Mouse (Mus musculus) urinary bladder, postnatal 25 days (tissue): Measurements from ENCODE around the gene Ccl17.
A peak's percentile ranks its signal among the peaks of the same experiment; 100 is the strongest.

Experiments used
- DNase-seq: peaks from one replicate; pipeline ENCODE4 v3.0.0; 2022; ENCODE audit warnings: low spot score

Gene Ccl17

DNA sequence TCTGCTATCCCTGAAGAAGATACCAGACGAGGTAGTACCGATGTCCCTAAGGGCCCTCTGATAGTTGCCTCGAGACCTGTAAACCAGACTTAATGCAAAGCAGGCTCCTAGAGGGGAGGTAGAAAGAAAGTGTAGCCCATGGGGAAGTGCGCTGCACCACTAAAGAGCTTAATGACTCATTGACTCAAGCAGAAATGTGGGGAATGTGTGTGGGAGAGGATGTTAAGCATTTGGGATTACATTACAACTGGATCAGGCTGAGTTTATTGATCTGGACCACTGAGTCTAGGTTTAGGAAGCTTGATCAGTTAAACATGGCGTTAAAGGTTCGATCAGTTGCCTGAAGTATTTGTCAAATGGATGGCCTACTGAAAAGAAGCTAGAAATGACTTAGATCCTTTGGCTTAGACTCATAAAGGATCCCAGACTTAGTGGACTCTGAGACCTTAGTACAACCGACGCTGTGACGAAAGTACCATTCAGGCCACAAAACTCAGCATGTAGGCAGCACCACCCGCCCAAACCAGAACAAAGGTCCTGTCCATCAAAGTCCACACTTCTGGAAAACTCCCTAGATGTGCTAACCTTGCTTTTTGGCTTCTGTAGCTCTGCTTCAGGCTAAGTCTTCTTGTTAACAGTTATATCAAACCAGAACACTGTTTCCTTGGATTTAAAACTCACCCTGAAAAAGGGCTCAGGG is 20.8 kb upstream of the Ccl17 start:
- no peak for DNase-seq

DNA sequence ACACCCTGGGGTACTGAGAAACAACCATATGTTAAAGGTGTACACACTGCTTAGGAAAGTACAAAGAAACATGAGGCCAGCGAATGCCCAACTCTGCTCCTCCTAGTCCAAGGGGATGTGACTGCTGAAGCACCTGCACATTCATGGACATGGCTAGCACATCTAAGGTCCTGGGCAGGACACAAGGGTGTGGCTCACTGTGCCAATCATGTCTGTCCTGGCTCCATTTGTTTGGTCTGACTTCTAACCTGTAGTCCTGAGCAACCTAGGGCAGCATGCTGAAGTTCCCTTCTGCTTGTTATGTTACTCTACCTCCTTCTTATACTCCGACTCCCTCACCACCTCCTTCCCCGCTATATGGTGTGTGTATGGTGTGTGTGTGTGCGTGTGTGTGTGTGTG is 15.9 kb upstream of the Ccl17 start:
- DNase-seq: no peak

DNA sequence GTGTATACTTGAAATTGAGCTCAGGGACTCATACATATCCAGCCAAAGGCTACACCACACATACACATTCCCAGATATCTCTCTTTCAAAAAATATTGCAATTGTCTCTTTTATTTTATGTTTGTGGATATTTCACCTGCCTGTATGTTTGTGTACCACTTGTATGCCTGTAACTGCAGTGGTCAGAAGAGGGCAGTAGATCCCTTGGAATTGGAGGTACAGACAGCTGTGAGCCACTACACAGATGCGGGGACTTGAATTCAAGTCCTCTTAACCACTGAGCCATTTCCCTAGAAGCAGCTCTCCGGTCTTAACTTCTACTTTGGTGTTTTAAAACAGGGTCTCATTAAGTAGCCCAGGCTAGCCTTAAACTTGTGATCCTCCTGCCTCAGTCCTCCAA is 15.5 kb upstream of the Ccl17 start:
- no peak for DNase-seq

DNA sequence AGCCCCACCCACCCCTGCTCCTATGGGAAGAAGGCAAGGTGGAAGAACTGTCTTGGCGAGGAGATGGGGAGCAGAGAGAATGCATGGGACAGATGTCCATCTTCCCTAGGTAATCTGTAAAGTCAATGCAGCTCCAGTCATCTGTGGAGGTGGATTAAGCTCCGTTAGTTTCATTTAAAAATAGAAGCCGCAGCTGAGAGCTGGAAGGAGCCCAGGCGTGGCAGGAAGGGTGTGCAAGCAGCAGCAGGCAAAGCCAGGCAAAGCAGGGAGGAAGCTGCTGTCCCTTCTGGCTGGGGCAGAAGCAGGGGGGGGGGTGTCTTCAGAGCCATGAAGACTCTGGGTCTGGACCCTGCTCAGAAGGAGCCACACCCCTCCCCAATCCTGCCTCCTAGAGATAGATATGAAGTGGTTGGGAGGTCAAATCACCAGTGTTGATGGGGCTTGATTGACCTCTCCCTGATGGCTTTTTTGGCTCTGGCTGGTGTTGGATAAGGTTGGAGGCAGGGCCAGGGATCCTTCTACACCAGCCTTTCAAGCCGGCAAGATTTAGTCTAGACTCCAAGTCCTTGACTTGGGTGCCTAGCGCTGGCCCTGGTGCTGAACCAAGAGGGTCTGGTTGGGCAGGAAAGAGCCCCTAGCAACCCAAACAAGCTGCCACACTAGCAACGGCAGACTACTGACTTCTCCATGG is 9.8 kb upstream of the Ccl17 start:
- no peak for DNase-seq

DNA sequence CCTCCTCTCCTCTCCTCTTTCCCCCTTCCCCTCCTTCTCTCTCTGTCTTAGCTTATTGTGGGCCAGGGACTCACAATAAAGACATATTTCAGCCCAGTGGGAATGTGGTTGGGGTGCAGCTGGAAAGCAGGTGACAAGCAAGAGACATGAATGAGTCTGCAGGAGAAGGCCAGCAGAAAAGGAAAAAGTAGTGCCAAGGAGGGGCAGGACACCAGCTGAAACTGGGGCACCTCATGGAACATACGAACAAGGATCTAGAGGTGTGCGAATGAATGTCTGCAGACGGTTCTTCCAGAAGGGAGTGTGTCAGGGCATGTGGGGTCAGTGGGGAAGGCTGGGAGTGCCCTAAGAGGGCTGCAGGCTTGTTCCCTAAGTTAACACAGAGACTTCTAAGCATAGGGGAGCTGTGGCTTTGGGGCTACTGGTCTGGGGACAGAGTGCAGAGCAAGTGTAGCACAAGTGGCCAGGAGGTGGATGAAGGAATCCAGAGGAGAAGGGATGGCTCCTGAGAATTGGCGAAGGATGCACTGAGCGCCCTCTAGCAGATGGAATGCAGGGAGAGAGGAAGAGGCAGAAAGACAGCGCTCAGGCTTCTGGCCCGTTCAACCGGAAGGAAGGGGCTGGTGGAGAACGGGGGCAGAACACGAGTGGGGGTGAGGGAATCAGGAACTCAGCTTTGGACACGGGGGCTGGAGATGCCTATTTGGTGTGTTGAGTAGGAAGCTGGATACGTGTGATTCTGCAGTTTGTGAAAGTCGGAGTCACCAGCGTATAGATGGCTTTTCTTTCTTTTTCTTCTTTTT is 8.8 kb upstream of the Ccl17 start:
- peak; percentile 37 for DNase-seq

- DNase-seq: no peak
Measured at GRCm38 (mm10) chr8:94802375-94802774, 7.9 kb upstream of the Ccl17 start.

- DNase-seq: no peak
Measured at GRCm38 (mm10) chr8:94803551-94803950, 6.7 kb upstream of the Ccl17 start.

- no peak for DNase-seq
Measured at GRCm38 (mm10) chr8:94804546-94805340, 5.5 kb upstream of the Ccl17 start.

DNA sequence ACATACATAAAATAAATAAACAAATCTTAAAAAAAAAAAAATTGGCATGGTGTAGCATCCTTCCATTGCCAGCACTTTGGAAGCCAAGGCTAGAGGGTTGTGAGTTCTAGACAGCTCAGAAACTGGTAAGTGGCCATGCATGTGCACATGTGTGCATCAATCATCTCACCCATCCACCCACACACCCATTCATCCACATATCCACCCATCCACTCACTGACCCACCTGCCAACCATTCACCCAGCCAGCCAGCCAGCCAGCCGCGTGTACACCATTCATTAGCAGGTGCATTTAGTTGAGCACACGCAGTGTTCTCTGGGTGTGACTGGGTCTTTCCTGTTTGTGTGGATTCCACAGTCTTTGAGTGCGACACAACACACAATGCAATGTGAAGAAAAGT is 4.4 kb upstream of the Ccl17 start:
- DNase-seq: no peak

DNA sequence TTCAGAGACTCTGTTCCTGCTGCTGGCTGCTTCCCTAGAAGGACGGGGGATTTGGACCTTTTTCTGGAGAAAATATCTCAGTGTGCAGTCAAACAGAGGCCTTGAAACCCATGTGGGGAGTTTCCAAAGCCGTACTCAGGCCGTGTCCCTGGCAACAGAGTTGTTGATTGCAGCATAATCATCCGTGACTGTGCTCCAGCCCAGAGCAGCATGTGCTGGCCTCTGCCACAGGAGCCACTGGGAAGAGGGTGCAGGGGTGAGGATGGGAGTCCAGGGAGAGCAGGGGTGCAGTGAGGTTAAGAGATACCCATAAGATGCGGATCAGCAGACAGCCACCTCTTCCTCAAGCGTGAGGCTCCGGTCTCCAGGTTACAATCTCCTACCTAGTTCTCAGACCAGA is 2.7 kb upstream of the Ccl17 start:
- no peak for DNase-seq

DNA sequence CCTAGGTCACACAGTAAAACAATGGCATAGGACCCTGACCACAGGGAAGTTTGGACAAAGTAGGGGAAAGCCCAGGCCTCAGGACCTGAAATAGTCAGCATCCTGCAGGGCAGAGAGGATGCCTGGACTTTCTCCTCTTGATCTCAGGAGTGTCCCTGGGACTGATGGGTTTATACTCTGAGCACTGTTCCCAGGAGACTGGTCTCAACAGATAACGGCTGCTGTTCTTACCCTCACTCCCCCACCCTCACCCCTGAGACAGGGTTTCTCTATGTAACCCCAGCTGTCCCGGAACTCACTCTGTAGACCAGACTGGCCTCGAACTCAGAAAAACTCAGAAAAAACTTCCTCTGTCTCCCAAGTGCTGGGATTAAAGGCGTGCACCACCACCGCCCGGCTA is 1.9 kb upstream of the Ccl17 start:
- no peak for DNase-seq

GRCm38 (mm10) chr8:94810855-94811254 is 602 bp downstream of the Ccl17 start:
- no peak for DNase-seq

- no peak for DNase-seq
Measured at GRCm38 (mm10) chr8:94811654-94812053, 1.4 kb downstream of the Ccl17 start.

DNA sequence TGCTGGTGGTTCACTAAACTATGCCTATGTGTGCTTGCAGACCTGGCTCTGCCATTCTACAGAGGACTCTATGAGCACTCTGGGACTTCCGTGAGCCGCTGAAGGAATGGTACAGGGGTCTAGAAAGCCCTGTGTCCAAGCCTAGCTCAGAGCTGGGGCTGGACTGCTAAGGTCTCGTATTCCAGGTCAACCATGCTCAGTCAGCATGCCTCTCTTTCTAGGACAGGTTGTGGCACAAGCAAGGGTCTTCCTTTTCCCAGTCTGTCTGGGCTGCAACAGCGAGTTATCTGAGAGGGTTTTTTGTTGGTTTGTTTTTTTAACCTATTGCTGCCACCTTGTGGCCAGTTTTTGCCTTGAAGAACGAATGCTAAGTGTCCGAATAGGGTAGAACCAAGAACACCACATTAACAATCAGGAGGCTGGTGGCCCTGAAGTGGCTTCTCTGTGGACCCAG is 2.4 kb downstream of the Ccl17 start:
- peak; percentile 83 for DNase-seq

GRCm38 (mm10) chr8:94814556-94814955 is 4.3 kb downstream of the Ccl17 start:
- DNase-seq: no peak

DNA sequence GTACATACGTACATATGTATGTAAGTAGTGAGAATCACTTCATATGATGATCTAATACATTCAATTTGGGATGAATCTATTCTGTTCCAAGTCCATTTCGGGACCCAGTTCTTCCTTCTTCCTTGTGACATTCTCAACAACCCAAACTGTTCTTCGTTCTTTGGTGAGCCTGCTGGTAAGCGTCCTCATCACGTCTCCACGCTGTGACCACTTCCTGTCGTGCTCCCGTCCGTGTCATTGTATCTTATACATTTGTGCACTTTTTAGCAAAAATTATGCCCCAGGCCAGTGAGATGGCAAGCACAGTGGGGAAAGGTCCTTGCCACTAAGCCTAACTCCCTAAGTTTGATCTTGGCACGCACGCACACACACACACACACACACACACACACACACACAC is 7.7 kb downstream of the Ccl17 start:
- no peak for DNase-seq

DNA sequence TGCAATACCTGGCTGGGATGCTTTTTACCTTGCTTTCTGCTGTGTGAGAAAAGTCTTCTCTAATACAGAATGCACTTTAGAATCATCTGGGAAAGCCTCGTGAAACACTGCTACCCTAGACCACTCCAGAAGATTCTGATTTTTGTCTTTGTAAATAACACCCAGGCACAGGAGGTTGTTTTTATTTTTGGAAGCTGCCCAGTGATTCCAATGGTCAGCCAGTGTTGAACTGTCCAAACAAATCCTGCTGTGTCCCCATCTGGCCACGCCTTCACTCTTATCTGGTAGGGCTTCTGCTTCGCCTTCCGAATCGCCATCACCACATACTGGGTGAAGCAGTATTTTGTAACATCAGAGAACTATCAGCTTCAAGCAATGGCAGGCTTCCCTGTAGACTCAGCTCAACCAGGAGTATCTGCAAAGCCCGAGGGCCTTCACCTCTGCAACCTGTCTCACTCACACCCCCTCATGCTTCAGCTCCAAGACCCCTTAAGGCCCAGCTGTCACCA is 9.5 kb downstream of the Ccl17 start:
- no peak for DNase-seq

DNA sequence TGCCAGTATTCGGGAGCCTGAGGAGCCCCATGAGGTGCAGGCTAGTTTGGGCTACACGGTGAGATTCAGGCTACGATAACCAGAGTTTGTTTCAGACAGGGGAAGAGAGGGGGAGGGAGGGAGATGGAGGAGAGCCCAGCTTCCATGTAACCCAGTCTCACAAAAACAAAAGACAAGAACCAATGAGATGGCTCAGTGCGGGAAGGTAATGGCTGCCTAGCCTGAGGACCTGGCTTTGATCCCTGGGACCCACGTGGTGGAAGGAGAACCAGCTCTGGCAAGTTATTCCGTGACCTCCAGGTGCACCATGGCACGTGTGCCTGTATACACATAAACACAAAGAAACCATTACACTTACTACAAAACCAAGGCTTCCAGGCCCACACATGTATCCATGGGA is 10.3 kb downstream of the Ccl17 start:
- DNase-seq: no peak

DNA sequence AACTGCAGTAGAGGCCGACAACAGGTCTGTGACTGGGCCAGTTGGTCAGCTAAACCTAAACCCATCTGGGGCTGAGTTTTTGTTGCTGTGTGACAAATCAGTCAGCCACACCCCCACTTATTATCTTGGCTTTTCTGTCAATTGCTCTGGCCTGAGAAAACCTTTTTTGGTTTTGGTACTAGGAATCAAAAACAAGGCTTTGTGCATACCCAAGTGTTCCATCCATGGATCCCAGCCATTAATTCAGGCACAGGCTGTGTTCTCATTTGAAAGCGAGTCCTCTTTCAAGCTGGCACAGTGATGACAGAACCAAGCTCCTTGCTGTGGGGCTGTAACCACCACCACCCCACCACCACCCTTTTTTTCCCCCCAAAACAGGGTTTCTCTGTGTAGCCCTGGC is 11.1 kb downstream of the Ccl17 start:
- no peak for DNase-seq

DNA sequence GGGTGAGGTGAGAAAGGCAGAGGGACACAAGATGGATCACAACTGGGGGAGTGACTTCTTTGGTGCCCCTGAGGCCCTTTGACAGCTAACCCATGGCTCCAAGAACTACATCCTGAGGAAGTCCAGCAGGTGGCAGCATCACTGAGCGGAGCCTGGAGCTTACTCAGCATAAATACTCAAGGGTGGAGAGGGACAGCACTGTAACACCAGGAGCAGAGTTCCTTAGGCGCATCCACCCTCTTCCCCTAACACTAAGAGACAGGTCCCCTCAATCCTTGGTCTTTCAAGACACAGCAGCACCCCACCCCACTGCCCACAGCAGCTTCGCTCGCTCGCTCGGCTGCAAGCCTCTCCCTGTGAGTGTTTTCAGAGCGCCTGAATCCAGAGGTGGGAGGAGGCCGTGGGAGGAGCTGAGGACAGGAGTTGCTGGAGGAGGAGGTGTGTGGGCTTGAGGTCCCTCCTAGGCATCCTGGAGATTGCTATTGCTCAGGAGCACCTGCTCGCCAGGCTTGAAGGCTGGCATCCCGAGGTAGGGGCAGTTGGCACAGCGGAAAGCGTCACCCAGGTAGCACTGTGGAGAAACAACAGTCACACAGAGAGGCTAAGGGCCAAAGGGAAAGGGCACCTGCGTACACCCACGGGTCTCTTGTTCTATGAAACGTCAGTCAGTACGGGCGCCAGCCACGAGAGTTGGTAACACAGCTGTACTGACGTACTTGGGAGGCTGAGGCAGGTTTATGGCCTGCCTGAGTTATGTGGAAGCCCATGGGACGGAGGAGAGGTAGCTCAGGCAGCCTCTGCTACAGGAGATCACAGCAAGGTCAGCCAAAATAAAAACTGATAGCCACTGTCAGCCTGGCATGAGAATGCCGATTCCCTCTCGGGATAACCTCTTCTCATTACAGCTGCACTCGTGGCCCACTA is 12.6 kb downstream of the Ccl17 start:
- peak; percentile 51 for DNase-seq

GRCm38 (mm10) chr8:94825170-94825569 is 14.9 kb downstream of the Ccl17 start:
- no peak for DNase-seq
